Mouse (Mus musculus): Measurements from ENCODE around the gene Zfand5.

DNA sequence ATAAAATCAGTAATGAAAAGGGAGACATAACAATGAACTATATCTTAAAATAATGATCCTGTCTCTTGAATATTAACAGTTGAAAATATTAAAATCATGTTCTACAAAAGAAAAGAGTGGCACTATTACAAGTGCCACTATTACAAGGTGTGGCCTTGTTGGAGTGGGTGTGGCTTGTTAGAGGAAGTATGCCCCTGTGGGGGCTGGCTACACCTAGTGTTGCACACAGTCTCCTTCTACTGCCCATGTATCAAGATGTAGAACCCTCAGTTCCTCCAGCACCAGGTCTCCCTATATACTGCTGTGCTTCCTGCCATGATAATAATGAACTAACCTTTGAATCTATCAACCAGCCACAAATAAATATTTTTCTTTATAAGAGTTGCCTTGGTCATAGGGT is 11.8 kb upstream of the Zfand5 start:
- no peak for TF ChIP-seq CTCF (IDR thresholded peaks at IDR 0.05; ENCODE audit: borderline replicate concordance, insufficient read depth, low read depth, low read length)
- TF ChIP-seq POLR2A (IDR thresholded peaks at IDR 0.05; ENCODE audit: borderline replicate concordance, insufficient read depth, low read length): no peak
